Mouse (Mus musculus) lung, adult 2 months (tissue): ENCODE data around the gene C1qtnf6.

Experiments
- CTCF ChIP-seq: fragments of 200-500 bp; IDR thresholded peaks from 2 replicates; pipeline ENCODE4 v1.5.1; 2011; ENCODE audit warnings: mild to moderate bottlenecking, low read length, control low read depth; ENCODE audit not compliant: insufficient read depth
- POLR2A ChIP-seq: fragments of 200-500 bp; IDR thresholded peaks from 2 replicates; pipeline ENCODE4 v1.6.1; 2011; ENCODE audit warnings: low read depth, mild to moderate bottlenecking, control low read depth, low read length, borderline replicate concordance; ENCODE audit errors: extremely low read depth

- TF ChIP-seq CTCF: no peak
- TF ChIP-seq POLR2A: no peak
These were observed 7.1 kb downstream of the C1qtnf6 start for GRCm38 (mm10) chr15:78524163-78524562.
